8 mouse cellular contexts compared by ENCODE assay signal in the genomic region with DNA sequence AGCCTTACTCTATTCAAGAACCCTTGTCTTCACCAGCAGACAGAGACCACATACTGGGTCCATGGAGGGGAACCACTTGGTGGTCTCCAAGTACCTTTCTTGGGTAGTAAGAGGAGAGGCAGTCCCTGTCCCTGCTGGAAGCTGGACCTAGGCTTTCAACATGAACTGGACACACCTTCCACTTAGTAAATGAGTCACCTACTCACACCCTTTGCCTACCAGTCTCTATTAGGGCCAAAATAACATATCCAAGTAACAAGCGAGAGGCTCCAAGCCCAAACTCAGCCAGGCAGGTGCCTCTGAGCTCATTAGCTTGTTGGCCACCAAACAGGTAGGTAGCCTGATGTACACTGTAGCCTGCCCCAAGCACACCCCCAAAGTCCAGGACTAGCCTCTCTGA. TPM values are rescaled to one million over a fixed set of nuclear protein-coding genes. Genes with fewer than 3 reads are reported as not detected.
A peak's percentile ranks its signal among the peaks of the same experiment; 100 is the strongest.
DNase-seq lines count a peak whose midpoint lies in the region; ATAC-seq and TF ChIP-seq lines count a peak whose summit lies in the region.

No protein-coding gene starts in this region.

- H3K27ac ChIP-seq in kidney, embryonic 16.5 days (ENCODE audit: low read length), result peak overlapping the region; percentile 45; the same call in 1 of the 2 replicates
- peak overlapping the region; percentile 94 for H3K27ac ChIP-seq in embryonic facial prominence, embryonic 10.5 days (replicated peaks)
- no peak overlapping the region for H3K27ac ChIP-seq in midbrain, postnatal 0 days (ENCODE audit: low read depth, low read length)

- H3K4me3 ChIP-seq in kidney, embryonic 16.5 days (ENCODE audit: low read length), result peak overlapping the region; percentile 99
- peak overlapping the region; percentile 88 for H3K4me3 ChIP-seq in embryonic facial prominence, embryonic 10.5 days
- H3K4me3 ChIP-seq in midbrain, postnatal 0 days (ENCODE audit: low read depth, low read length), result peak overlapping the region; percentile 99

- peaks cover 13% of the 10 kb centered on the region for H3K4me1 ChIP-seq in kidney, embryonic 16.5 days (ENCODE audit: insufficient read depth, low read length)
- peaks cover 17% of the 10 kb centered on the region for H3K4me1 ChIP-seq in embryonic facial prominence, embryonic 10.5 days
- no peaks in the 10 kb centered on the region; the same call in 1 of the 2 replicates for H3K4me1 ChIP-seq in midbrain, postnatal 0 days (ENCODE audit: insufficient read depth, low read length)

- H3K36me3 ChIP-seq in kidney, embryonic 16.5 days (ENCODE audit: insufficient read depth, low read length), result peaks cover 21% of the 10 kb centered on the region
- H3K36me3 ChIP-seq in embryonic facial prominence, embryonic 10.5 days (replicated peaks), result peaks cover 45% of the 10 kb centered on the region
- peaks cover 35% of the 10 kb centered on the region for H3K36me3 ChIP-seq in midbrain, postnatal 0 days (ENCODE audit: insufficient read depth, low read length)

- peak overlapping the region; percentile 93 for H3K9ac ChIP-seq in kidney, embryonic 16.5 days (replicated peaks; ENCODE audit: low read length)
- H3K9ac ChIP-seq in midbrain, postnatal 0 days (replicated peaks; ENCODE audit: low read length, poor library complexity, severe bottlenecking), result peak overlapping the region; percentile 93; the same call in 1 of the 2 replicates

- ATAC-seq in kidney, embryonic 16.5 days (ENCODE audit: low FRiP score, low TSS enrichment), result no peak
- ATAC-seq in midbrain, postnatal 0 days (ENCODE audit: low FRiP score), result no peak

- DNase-seq in kidney, adult 18-20 months, result no peak
- DNase-seq in embryonic facial prominence, embryonic 10.5 days (ENCODE audit: low spot score), result no peak
- peak; percentile 16 for DNase-seq in induced T-regulatory cell, adult 2 months (ENCODE audit: low read depth)
- DNase-seq in midbrain, postnatal 0 days (ENCODE audit: low spot score), result no peak
- DNase-seq in ovary, postnatal 14 days (ENCODE audit: low spot score), result no peak
- DNase-seq in gastrocnemius, postnatal 4 days (ENCODE audit: low spot score in 2 of 2), result no peak
- DNase-seq in spleen, postnatal 10 days (ENCODE audit: low spot score in 2 of 2), result no peak

- no peaks in the 10 kb centered on the region for H3K27me3 ChIP-seq in kidney, embryonic 16.5 days (ENCODE audit: insufficient read depth, low read length)
- H3K27me3 ChIP-seq in embryonic facial prominence, embryonic 10.5 days (replicated peaks; ENCODE audit: low read depth, poor library complexity, severe bottlenecking), result no peaks in the 10 kb centered on the region
- no peaks in the 10 kb centered on the region for H3K27me3 ChIP-seq in midbrain, postnatal 0 days (ENCODE audit: insufficient read depth, low read length)

- TF ChIP-seq CTCF in midbrain, postnatal 0 days (IDR thresholded peaks at IDR 0.05), result no peak

- WGBS in kidney, embryonic 16.5 days, result 80% methylated on average over 1 of the region's 1 CpGs
- 80% methylated on average over 1 of the region's 1 CpGs for WGBS in embryonic facial prominence, embryonic 10.5 days
- WGBS in midbrain, postnatal 0 days, result 81% methylated on average over 1 of the region's 1 CpGs

- H3K4me2 ChIP-seq in kidney, embryonic 16.5 days (replicated peaks; ENCODE audit: low read depth, low read length), result peak overlapping the region; percentile 84
- H3K4me2 ChIP-seq in midbrain, postnatal 0 days (ENCODE audit: low read depth, low read length, poor library complexity, severe bottlenecking), result peak overlapping the region; percentile 81

- H3K9me3 ChIP-seq in kidney, embryonic 16.5 days (ENCODE audit: low read length), result no peaks in the 10 kb centered on the region
- H3K9me3 ChIP-seq in embryonic facial prominence, embryonic 10.5 days, result no peaks in the 10 kb centered on the region
- no peaks in the 10 kb centered on the region for H3K9me3 ChIP-seq in midbrain, postnatal 0 days (ENCODE audit: low read length)

RNA-seq across cellular contexts. Expression of a gene that starts 1.3 kb away (rescaled TPM):
- 0.26 TPM in 1 of 2 replicates, not detected in the other for polyA plus RNA-seq in kidney, embryonic 16.5 days (2015; fragmentation: Nextera tagmentation; extraction: Ambion mirVana)
- not detected in 2 replicates for polyA plus RNA-seq in embryonic facial prominence, embryonic 10.5 days (2016; fragmentation: Nextera tagmentation; extraction: Ambion mirVana)
- total RNA-seq in midbrain, postnatal 0 days (2014; rRNA removed), result not detected in 2 replicates
- 0.81 and 2.1 TPM in 2 replicates for polyA plus RNA-seq in midbrain, postnatal 0 days (2015; fragmentation: Nextera tagmentation; extraction: Ambion mirVana)
- not detected for total RNA-seq in gastrocnemius, postnatal 4 days (2021)

RNA-seq across cellular contexts. Expression of a gene that starts 5.6 kb away (rescaled TPM):
- 118 and 123 TPM in 2 replicates for polyA plus RNA-seq in kidney, embryonic 16.5 days (2015; fragmentation: Nextera tagmentation; extraction: Ambion mirVana)
- polyA plus RNA-seq in embryonic facial prominence, embryonic 10.5 days (2016; fragmentation: Nextera tagmentation; extraction: Ambion mirVana), result 137 and 141 TPM in 2 replicates
- total RNA-seq in midbrain, postnatal 0 days (2014; rRNA removed), result 139 TPM in 2 replicates
- 113 and 120 TPM in 2 replicates for polyA plus RNA-seq in midbrain, postnatal 0 days (2015; fragmentation: Nextera tagmentation; extraction: Ambion mirVana)
- total RNA-seq in gastrocnemius, postnatal 4 days (2021), result 100 to 1,000 TPM; 107 to 115 TPM

RNA-seq across cellular contexts. Expression of a gene that starts 17.4 kb away (rescaled TPM):
- 681 and 722 TPM in 2 replicates for polyA plus RNA-seq in kidney, embryonic 16.5 days (2015; fragmentation: Nextera tagmentation; extraction: Ambion mirVana)
- 515 and 522 TPM in 2 replicates for polyA plus RNA-seq in embryonic facial prominence, embryonic 10.5 days (2016; fragmentation: Nextera tagmentation; extraction: Ambion mirVana)
- total RNA-seq in midbrain, postnatal 0 days (2014; rRNA removed), result 346 and 362 TPM in 2 replicates
- polyA plus RNA-seq in midbrain, postnatal 0 days (2015; fragmentation: Nextera tagmentation; extraction: Ambion mirVana), result 835 and 901 TPM in 2 replicates
- 100 to 1,000 TPM; 933 to 949 TPM for total RNA-seq in gastrocnemius, postnatal 4 days (2021)

RNA-seq across cellular contexts. Expression of a gene that starts 25.6 kb away (rescaled TPM):
- 1.2 and 1.8 TPM in 2 replicates for polyA plus RNA-seq in kidney, embryonic 16.5 days (2015; fragmentation: Nextera tagmentation; extraction: Ambion mirVana)
- polyA plus RNA-seq in embryonic facial prominence, embryonic 10.5 days (2016; fragmentation: Nextera tagmentation; extraction: Ambion mirVana), result 0.57 and 0.65 TPM in 2 replicates
- total RNA-seq in midbrain, postnatal 0 days (2014; rRNA removed), result not detected in 2 replicates
- polyA plus RNA-seq in midbrain, postnatal 0 days (2015; fragmentation: Nextera tagmentation; extraction: Ambion mirVana), result 0.20 and 0.32 TPM in 2 replicates
- total RNA-seq in gastrocnemius, postnatal 4 days (2021), result 1 to 10 TPM; 1.3 to 1.5 TPM

RNA-seq across cellular contexts. Expression of a gene that starts 53.0 kb away (rescaled TPM):
- 0.28 and 0.54 TPM in 2 replicates for polyA plus RNA-seq in kidney, embryonic 16.5 days (2015; fragmentation: Nextera tagmentation; extraction: Ambion mirVana)
- 0.24 and 0.31 TPM in 2 replicates for polyA plus RNA-seq in embryonic facial prominence, embryonic 10.5 days (2016; fragmentation: Nextera tagmentation; extraction: Ambion mirVana)
- 2.2 and 3.3 TPM in 2 replicates for total RNA-seq in midbrain, postnatal 0 days (2014; rRNA removed)
- polyA plus RNA-seq in midbrain, postnatal 0 days (2015; fragmentation: Nextera tagmentation; extraction: Ambion mirVana), result 2.4 and 2.6 TPM in 2 replicates
- total RNA-seq in gastrocnemius, postnatal 4 days (2021), result under 1 TPM; 0.21 to 0.49 TPM
